Mouse (Mus musculus) liver, embryonic 15.5 days (tissue): ENCODE data around the gene Slc6a4. TPM values are rescaled to one million over a fixed set of nuclear protein-coding genes. Genes with fewer than 3 reads are reported as not detected.
A peak's percentile ranks its signal among the peaks of the same experiment; 100 is the strongest.

Source experiments
- ATAC-seq: fragments of 200-750 bp; cut with Nextera tagmentation; 2 replicates; pipeline ENCODE4 v1.8.0; 2017; ENCODE audit warnings: moderate number of reproducible peaks, mild to moderate bottlenecking, moderate library complexity; ENCODE audit not compliant: insufficient read depth
- H3K27ac ChIP-seq: fragments of 300-500 bp; sonication (generic); replicated peaks from 2 replicates; pipeline ENCODE4 v1.5.1; 2015; ENCODE audit warnings: mild to moderate bottlenecking, inconsistent platforms
- H3K27me3 ChIP-seq: fragments of 300-500 bp; sonication (generic); 2 replicates; pipeline ENCODE4 v1.6.1; 2015; ENCODE audit warnings: mild to moderate bottlenecking, inconsistent platforms
- H3K36me3 ChIP-seq: fragments of 300-500 bp; sonication (generic); replicated peaks from 2 replicates; pipeline ENCODE4 v1.6.1; 2015; ENCODE audit warnings: moderate library complexity, mild to moderate bottlenecking, inconsistent platforms
- H3K4me1 ChIP-seq: fragments of 300-500 bp; sonication (generic); replicated peaks from 2 replicates; pipeline ENCODE4 v1.6.1; 2015; ENCODE audit warnings: inconsistent platforms
- H3K4me2 ChIP-seq: fragments of 300-500 bp; sonication (generic); 2 replicates; pipeline ENCODE4 v1.6.1; 2015; ENCODE audit warnings: moderate library complexity, mild to moderate bottlenecking, inconsistent platforms
- H3K4me3 ChIP-seq: fragments of 300-500 bp; sonication (generic); replicated peaks from 2 replicates; pipeline ENCODE4 v1.5.1; 2015; ENCODE audit warnings: mild to moderate bottlenecking, inconsistent platforms
- H3K9ac ChIP-seq: fragments of 300-500 bp; sonication (generic); 2 replicates; pipeline ENCODE4 v1.6.1; 2015; ENCODE audit warnings: moderate library complexity, mild to moderate bottlenecking, inconsistent platforms
- H3K9me3 ChIP-seq: fragments of 300-500 bp; sonication (generic); replicated peaks from 2 replicates; pipeline ENCODE4 v1.6.1; 2016; ENCODE audit warnings: inconsistent platforms
- WGBS: fragments of 180-500 bp; shearing (Covaris S2); methylation state at CpG from one replicate; pipeline ENCODE4 v1.1.7; 2015; ENCODE audit warnings: mixed read lengths; ENCODE audit not compliant: insufficient replicate concordance; 5-methylcytosine and 5-hydroxymethylcytosine counted together
- polyA plus RNA-seq: library from polyadenylated mRNA; unstranded; fragments of >200 nt; fragmentation: Nextera tagmentation; extraction: Ambion mirVana; gene quantifications from 2 replicates; pipeline ENCODE4 v1.2.1, GENCODE M21; 2015

The Slc6a4 gene
- polyA plus RNA-seq: 2.1 and 2.4 TPM in 2 replicates

GRCm38 (mm10) chr11:76997916-76998704 lies at the start of gene Slc6a4:
TSS of gene Slc6a4 (plus strand) at chr11:76998603.
- H3K4me2 ChIP-seq: peak within 1 kb of the TSS; percentile 70
- H3K9ac ChIP-seq: no peak within 1 kb of the TSS
- peaks cover 85% of the 10 kb centered on the region for H3K27me3 ChIP-seq
- no peaks in the 10 kb centered on the region for H3K9me3 ChIP-seq
- no peak for ATAC-seq
- no peak within 1 kb of the TSS for H3K27ac ChIP-seq
- under 1% methylated on average over 52 of the region's 52 CpGs for WGBS
- H3K36me3 ChIP-seq: no peaks in the 10 kb centered on the region
- H3K4me3 ChIP-seq: peak within 1 kb of the TSS; percentile 51
- H3K4me1 ChIP-seq: peaks cover 24% of the 10 kb centered on the region

- ATAC-seq: no peak
- no peaks in the 10 kb centered on the region for H3K27me3 ChIP-seq
- no peaks in the 10 kb centered on the region for H3K9me3 ChIP-seq
- no peak overlapping the region for H3K27ac ChIP-seq
- no peak overlapping the region for H3K4me2 ChIP-seq
- no peak overlapping the region for H3K4me3 ChIP-seq
- no peaks in the 10 kb centered on the region for H3K4me1 ChIP-seq
- H3K9ac ChIP-seq: no peak overlapping the region
- H3K36me3 ChIP-seq: peaks cover 64% of the 10 kb centered on the region
- 83% methylated on average over 2 of the region's 2 CpGs for WGBS
These were observed 44.9 kb upstream of the Slc6a4 start for GRCm38 (mm10) chr11:76953536-76953935.

GRCm38 (mm10) chr11:76965703-76966102 lies 32.7 kb upstream of the Slc6a4 start:
- 65% methylated on average over 3 of the region's 3 CpGs for WGBS
- no peaks in the 10 kb centered on the region for H3K4me1 ChIP-seq
- ATAC-seq: no peak
- H3K9me3 ChIP-seq: no peaks in the 10 kb centered on the region
- H3K4me2 ChIP-seq: no peak overlapping the region
- no peak overlapping the region for H3K9ac ChIP-seq
- H3K4me3 ChIP-seq: no peak overlapping the region
- H3K27me3 ChIP-seq: no peaks in the 10 kb centered on the region
- H3K36me3 ChIP-seq: peaks cover 78% of the 10 kb centered on the region
- no peak overlapping the region for H3K27ac ChIP-seq

GRCm38 (mm10) chr11:76970328-76970727 lies 28.1 kb upstream of the Slc6a4 start:
- no peak for ATAC-seq
- Histone ChIP-seq H3K4me3 (no peak overlapping the region), H3K4me1 (no peaks in the 10 kb centered on the region; the same call in 1 of the 2 replicates), H3K4me2 (no peak overlapping the region), H3K9ac (no peak overlapping the region), H3K36me3 (peaks cover 83% of the 10 kb centered on the region), H3K9me3 (no peaks in the 10 kb centered on the region), H3K27ac (no peak overlapping the region), H3K27me3 (no peaks in the 10 kb centered on the region)
- 79% methylated on average over 2 of the region's 2 CpGs for WGBS

GRCm38 (mm10) chr11:76974680-76975319 lies 23.6 kb upstream of the Slc6a4 start:
- ATAC-seq: no peak; the same call in 1 of the 2 replicates
- Histone ChIP-seq H3K4me1 (no peaks in the 10 kb centered on the region; the same call in none of the 2 replicates), H3K4me2 (no peak overlapping the region), H3K9ac (no peak overlapping the region), H3K27ac (0 out of 2 replicates have a peak overlapping the region, but pooled peaks have one; percentile 31), H3K27me3 (no peaks in the 10 kb centered on the region), H3K9me3 (no peaks in the 10 kb centered on the region), H3K36me3 (peaks cover 68% of the 10 kb centered on the region), H3K4me3 (no peak overlapping the region)
- WGBS: 63% methylated on average over 7 of the region's 7 CpGs

GRCm38 (mm10) chr11:76981570-76982141 lies 16.7 kb upstream of the Slc6a4 start:
- ATAC-seq: no peak

GRCm38 (mm10) chr11:76982415-76982814 lies 16.0 kb upstream of the Slc6a4 start:
- H3K36me3 ChIP-seq: peaks cover 51% of the 10 kb centered on the region
- H3K27ac ChIP-seq: peak overlapping the region; percentile 4; the same call in 1 of the 2 replicates
- WGBS: 67% methylated on average over 4 of the region's 4 CpGs

More at GRCm38 (mm10) chr11:76981570-76982141, 16.7 kb upstream of the Slc6a4 start:
- peaks cover 20% of the 10 kb centered on the region for H3K4me1 ChIP-seq
- H3K9ac ChIP-seq: no peak overlapping the region
- H3K27me3 ChIP-seq: no peaks in the 10 kb centered on the region
- H3K4me3 ChIP-seq: no peak overlapping the region
- H3K4me2 ChIP-seq: no peak overlapping the region
- H3K36me3 ChIP-seq: peaks cover 43% of the 10 kb centered on the region
- no peaks in the 10 kb centered on the region for H3K9me3 ChIP-seq
- WGBS: 49% methylated on average over 5 of the region's 5 CpGs
- peak overlapping the region; percentile 4 for H3K27ac ChIP-seq

GRCm38 (mm10) chr11:76983641-76984040 lies 14.8 kb upstream of the Slc6a4 start:
- no peaks in the 10 kb centered on the region for H3K9me3 ChIP-seq
- H3K4me2 ChIP-seq: no peak overlapping the region
- peaks cover 20% of the 10 kb centered on the region for H3K4me1 ChIP-seq
- no peak overlapping the region for H3K4me3 ChIP-seq
- H3K27ac ChIP-seq: no peak overlapping the region
- peak; percentile 40 for ATAC-seq
- H3K27me3 ChIP-seq: no peaks in the 10 kb centered on the region
- H3K36me3 ChIP-seq: peaks cover 51% of the 10 kb centered on the region
- H3K9ac ChIP-seq: no peak overlapping the region
- 29% methylated on average over 5 of the region's 5 CpGs for WGBS

More at GRCm38 (mm10) chr11:76982415-76982814, 16.0 kb upstream of the Slc6a4 start:
- ATAC-seq: no peak
- Histone ChIP-seq H3K9me3 (no peaks in the 10 kb centered on the region), H3K27me3 (no peaks in the 10 kb centered on the region), H3K9ac (no peak overlapping the region), H3K4me3 (no peak overlapping the region), H3K4me1 (peaks cover 20% of the 10 kb centered on the region), H3K4me2 (no peak overlapping the region)

GRCm38 (mm10) chr11:76984173-76984572 lies 14.2 kb upstream of the Slc6a4 start:
- Histone ChIP-seq H3K27ac (no peak overlapping the region), H3K9ac (no peak overlapping the region), H3K4me3 (no peak overlapping the region), H3K9me3 (no peaks in the 10 kb centered on the region), H3K4me2 (no peak overlapping the region), H3K36me3 (peaks cover 47% of the 10 kb centered on the region), H3K27me3 (no peaks in the 10 kb centered on the region), H3K4me1 (peaks cover 20% of the 10 kb centered on the region)
- no peak for ATAC-seq

GRCm38 (mm10) chr11:76990839-76991238 lies 7.6 kb upstream of the Slc6a4 start:
- Histone ChIP-seq H3K4me3 (no peak overlapping the region), H3K36me3 (peaks cover 25% of the 10 kb centered on the region), H3K27ac (no peak overlapping the region), H3K4me1 (0 out of 2 replicates have a peak, but pooled peaks cover 5% of the 10 kb centered on the region), H3K4me2 (no peak overlapping the region), H3K9ac (no peak overlapping the region), H3K27me3 (peaks cover 14% of the 10 kb centered on the region), H3K9me3 (no peaks in the 10 kb centered on the region)
- ATAC-seq: no peak
- 26% methylated on average over 5 of the region's 5 CpGs for WGBS

GRCm38 (mm10) chr11:76992886-76993285 lies 5.5 kb upstream of the Slc6a4 start:
- Histone ChIP-seq H3K4me2 (no peak overlapping the region), H3K9ac (no peak overlapping the region), H3K4me1 (peaks cover 13% of the 10 kb centered on the region; the same call in 1 of the 2 replicates), H3K4me3 (no peak overlapping the region), H3K36me3 (peaks cover 5% of the 10 kb centered on the region; the same call in 1 of the 2 replicates), H3K27ac (no peak overlapping the region), H3K27me3 (peaks cover 34% of the 10 kb centered on the region), H3K9me3 (no peaks in the 10 kb centered on the region)
- no peak for ATAC-seq
- WGBS: 7% methylated on average over 4 of the region's 4 CpGs
